Mouse (Mus musculus) thymus, adult 2 months (tissue): ENCODE measurements around the gene Hs1bp3.

Experiments
- CTCF ChIP-seq: fragments of 200-500 bp; IDR thresholded peaks from 2 replicates; pipeline ENCODE4 v1.5.1; 2012; ENCODE audit warnings: mild to moderate bottlenecking, control low read depth, low read length, moderate library complexity, borderline replicate concordance; ENCODE audit not compliant: control insufficient read depth, poor library complexity, insufficient read depth; ENCODE audit errors: extremely low read depth
- POLR2A ChIP-seq: fragments of 200-500 bp; IDR thresholded peaks from 2 replicates; pipeline ENCODE4 v1.6.1; 2012; ENCODE audit warnings: mild to moderate bottlenecking, low read length, control low read depth, moderate library complexity; ENCODE audit not compliant: control insufficient read depth, poor library complexity, insufficient read depth; ENCODE audit errors: extremely low read depth

DNA sequence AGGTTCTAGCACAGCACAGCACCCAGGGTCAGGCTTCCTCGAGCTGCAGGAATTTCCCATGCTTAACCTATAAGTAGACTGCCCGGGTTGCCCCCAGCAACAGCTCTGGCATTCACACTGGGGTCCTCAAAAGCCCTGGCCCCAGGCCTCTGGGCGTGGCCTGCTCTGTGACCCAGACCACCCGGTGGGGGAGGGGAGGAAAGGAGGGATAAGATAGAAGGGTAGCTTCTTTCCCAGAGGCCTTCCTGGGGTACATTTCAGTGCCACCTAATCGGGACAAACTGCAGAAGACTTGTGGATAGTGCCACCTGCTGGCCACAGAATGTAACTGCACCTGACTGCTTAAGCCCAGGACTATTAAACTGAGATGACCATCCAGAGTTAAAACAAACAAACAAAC is 6.8 kb upstream of the Hs1bp3 start:
- 0 out of 2 replicates have a peak, but pooled peaks have one; percentile 41 for TF ChIP-seq CTCF
- TF ChIP-seq POLR2A: no peak
